Mouse (Mus musculus) left cerebral cortex, adult 18-20 months (tissue): ENCODE data around the gene Zic4. TPM values are rescaled to one million over a fixed set of nuclear protein-coding genes. Genes with fewer than 3 reads are reported as not detected.

Experiments
- DNase-seq, 2 experiments: peaks; one replicate each; pipeline ENCODE4 v3.0.0; 2021 to 2022; ENCODE audit warnings: low spot score in 2 of 2, mixed read lengths in 1 of 2
- long read RNA-seq, 2 experiments: library from polyadenylated mRNA; stranded (forward); transcript quantifications; one replicate each; pipeline ENCODE4 v2.0.0; 2021
- total RNA-seq, 2 experiments: library from RNA; stranded (reverse); gene quantifications; 2 replicates each; pipeline ENCODE4 v1.2.3; 2021

Zic4 gene
- total RNA-seq = 1 to 10 TPM; 3.5 to 4.4 TPM
- long read RNA-seq, experiment 1, partial matches to known transcripts = 0 of 3 reads
- long read RNA-seq, experiment 1, other reads (novel, unspliced or antisense) = 1 of 3 reads
- long read RNA-seq, experiment 2, partial matches to known transcripts = 1 of 5 reads
- long read RNA-seq, experiment 2, other reads (novel, unspliced or antisense) = 3 of 5 reads

- no peak for DNase-seq
Measured at GRCm38 (mm10) chr9:91361856-91362601, at the start of gene Zic4. Gene Zic4 (plus strand): TSS chr9:91362413.

GRCm38 (mm10) chr9:91347591-91347990 lies 14.6 kb upstream of the Zic4 start:
- DNase-seq = no peak

- no peak for DNase-seq
Measured at GRCm38 (mm10) chr9:91348746-91349145, 13.5 kb upstream of the Zic4 start.

GRCm38 (mm10) chr9:91350211-91350791 lies 11.9 kb upstream of the Zic4 start:
- no peak for DNase-seq

- no peak for DNase-seq
Measured at GRCm38 (mm10) chr9:91350861-91351291, 11.3 kb upstream of the Zic4 start.

GRCm38 (mm10) chr9:91351361-91351760 lies 10.9 kb upstream of the Zic4 start:
- DNase-seq = no peak

- DNase-seq = no peak
Measured at GRCm38 (mm10) chr9:91351961-91352411, 10.2 kb upstream of the Zic4 start.

GRCm38 (mm10) chr9:91352786-91353185 lies 9.4 kb upstream of the Zic4 start:
- DNase-seq = no peak

- DNase-seq = no peak
Measured at GRCm38 (mm10) chr9:91353551-91354433, 8.4 kb upstream of the Zic4 start.

GRCm38 (mm10) chr9:91354434-91355269 lies 7.6 kb upstream of the Zic4 start:
- DNase-seq = no peak

- DNase-seq = no peak
Measured at GRCm38 (mm10) chr9:91355270-91355589, 7.0 kb upstream of the Zic4 start.

GRCm38 (mm10) chr9:91355629-91356352 lies 6.4 kb upstream of the Zic4 start:
- DNase-seq = no peak

GRCm38 (mm10) chr9:91356353-91356740 lies 5.9 kb upstream of the Zic4 start:
- no peak for DNase-seq

GRCm38 (mm10) chr9:91357321-91357720 lies 4.9 kb upstream of the Zic4 start:
- no peak for DNase-seq

- no peak for DNase-seq
Measured at GRCm38 (mm10) chr9:91358851-91359687, 3.1 kb upstream of the Zic4 start.

- DNase-seq = no peak
Measured at GRCm38 (mm10) chr9:91360151-91361032, 1.8 kb upstream of the Zic4 start.

GRCm38 (mm10) chr9:91361033-91361855 lies 969 bp upstream of the Zic4 start:
- no peak for DNase-seq
